Mouse (Mus musculus) adipocyte (in vitro differentiated cells): ENCODE results near the gene Oasl1.

Experiments used
- DNase-seq: peaks from one replicate; pipeline ENCODE4 v3.0.0-alpha.2; 2016; ENCODE audit warnings: low spot score

Gene Oasl1

DNA sequence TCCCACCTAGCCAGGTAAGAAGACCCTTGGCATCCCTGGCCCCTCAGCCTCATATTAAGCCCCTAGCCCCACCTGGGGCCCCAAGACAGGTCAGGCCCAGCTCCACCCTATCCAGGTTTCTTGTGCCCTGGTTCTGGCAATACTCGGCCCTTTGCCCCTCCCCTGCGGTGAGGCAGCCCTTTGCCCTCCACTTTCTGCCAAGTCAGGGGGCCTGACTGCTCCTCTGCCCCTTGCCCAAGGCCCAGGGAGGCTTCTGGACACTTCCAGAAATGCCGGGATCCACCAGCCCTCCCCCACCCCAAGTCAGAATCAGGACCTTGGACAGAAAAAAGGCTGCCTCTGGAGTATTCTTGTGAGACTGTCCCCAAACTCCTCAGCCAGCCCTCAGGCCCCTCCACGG is 46.0 kb downstream of the Oasl1 start:
- no peak for DNase-seq

DNA sequence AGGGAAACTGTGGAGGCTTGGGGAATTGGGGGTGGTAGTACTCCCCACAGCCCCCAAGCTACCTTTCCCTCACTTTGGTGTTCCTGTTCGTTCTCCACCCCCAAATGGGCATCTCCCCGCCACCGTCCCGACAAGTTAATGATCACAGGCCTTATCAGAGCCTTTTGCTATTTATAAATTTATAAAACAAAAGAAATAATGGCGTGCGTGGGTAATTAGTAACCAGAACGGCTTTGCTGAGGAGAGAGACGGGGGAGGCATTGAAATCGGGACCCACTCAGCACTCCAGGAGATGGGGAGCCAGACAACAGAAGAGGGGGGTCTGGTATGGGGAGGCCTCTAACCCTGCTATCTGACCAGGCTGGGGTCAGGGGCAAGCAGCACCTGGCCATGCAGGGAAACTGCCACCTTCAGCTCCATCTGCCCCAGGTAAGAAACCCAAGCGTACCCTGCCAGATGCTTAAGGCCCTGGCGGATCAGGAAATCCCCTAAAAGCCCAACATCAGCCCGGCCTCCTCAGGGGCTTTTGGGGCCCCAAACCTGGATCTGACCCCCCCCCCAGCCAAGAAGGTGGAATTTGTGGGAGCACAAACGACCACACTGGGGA is 46.7 kb downstream of the Oasl1 start:
- no peak for DNase-seq

- no peak for DNase-seq
These were observed 47.8 kb downstream of the Oasl1 start, which contains the start of gene Hnf1a for GRCm38 (mm10) chr5:114970824-114971227. TSS of gene Hnf1a (minus strand) at chr5:114971094.

GRCm38 (mm10) chr5:114972201-114972600 is 49.2 kb downstream of the Oasl1 start:
- DNase-seq: no peak

DNA sequence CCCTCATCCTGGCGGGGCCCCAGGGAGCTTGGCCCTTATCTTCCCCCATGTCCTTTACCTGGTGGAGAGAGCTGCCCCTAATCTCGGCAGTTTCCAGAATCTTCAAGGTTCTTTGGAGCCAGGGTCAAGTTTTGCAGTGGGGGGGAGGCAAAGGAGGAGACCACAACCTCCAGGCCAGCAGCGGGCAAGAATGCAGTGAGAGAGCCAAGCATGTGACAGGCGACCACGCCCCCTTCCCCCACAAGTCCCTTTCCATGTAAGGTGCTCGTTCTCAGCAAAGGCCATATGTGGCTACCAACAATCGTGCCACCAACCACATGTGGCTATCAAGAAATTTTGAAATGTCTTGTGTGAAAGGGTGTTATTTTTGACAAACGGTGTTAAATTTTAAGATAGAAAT is 50.1 kb downstream of the Oasl1 start:
- no peak for DNase-seq

DNA sequence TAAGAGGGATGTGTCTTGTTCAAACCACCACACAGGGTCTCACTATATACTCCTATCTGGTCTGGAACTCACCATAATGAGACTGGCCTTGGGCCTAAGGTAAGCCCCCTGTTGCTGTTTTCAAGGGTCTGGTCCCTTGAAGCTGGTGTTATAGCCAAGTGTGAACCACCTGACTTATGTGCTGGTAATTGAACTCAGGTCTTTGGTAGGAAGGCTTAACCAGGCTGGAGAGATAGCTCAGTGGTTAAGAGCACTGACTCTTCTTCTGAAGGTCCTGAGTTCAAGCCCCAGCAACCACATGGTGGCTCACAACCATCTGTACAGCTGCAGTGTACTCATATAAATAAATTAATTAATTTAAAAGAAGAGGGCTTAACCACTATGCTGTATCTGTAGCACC is 53.9 kb downstream of the Oasl1 start:
- no peak for DNase-seq

- DNase-seq: peak; percentile 50
These were observed 55.4 kb downstream of the Oasl1 start for GRCm38 (mm10) chr5:114978473-114978872.

- DNase-seq: peak; percentile 68
These were observed 55.8 kb downstream of the Oasl1 start for GRCm38 (mm10) chr5:114978888-114979249.

GRCm38 (mm10) chr5:114979250-114980121 is 56.4 kb downstream of the Oasl1 start:
- DNase-seq: peak; percentile 82

DNA sequence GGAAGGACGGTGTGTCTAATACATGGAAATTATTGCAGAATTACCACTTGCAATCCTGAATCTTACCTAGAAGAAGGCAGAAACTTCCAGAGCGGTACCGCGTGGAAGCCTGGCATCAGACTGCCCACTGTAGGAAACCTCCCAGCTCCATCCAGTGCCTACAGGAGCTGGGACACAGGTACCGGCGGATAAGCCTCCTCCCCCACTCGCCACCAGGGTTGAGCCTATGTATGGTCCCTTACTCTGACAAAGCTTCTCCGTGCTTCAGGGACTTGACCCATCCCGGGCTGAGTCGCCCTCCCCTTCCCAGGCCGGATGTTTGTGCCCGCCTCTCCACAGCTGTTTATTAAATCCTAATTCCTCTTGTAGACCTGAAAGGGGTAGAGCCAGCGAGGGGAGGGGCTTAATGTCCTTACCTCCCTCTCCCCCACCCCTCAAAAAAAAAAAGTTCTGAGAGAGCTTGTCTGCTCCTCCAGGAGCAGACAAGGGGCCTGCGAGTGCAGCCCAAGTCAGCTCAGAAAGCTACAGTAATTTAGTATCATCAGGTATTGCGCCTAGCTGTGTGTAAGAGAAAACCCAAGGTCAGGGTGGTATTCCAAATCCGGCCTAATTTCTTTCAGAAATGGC is 57.2 kb downstream of the Oasl1 start:
- DNase-seq: no peak

- DNase-seq: no peak
These were observed 59.0 kb downstream of the Oasl1 start for GRCm38 (mm10) chr5:114982001-114982400.

- DNase-seq: no peak
These were observed 62.0 kb downstream of the Oasl1 start for GRCm38 (mm10) chr5:114985074-114985473.
